Mouse (Mus musculus): ENCODE measurements around the gene Plekhh2.

GRCm38 (mm10) chr17:84533841-84534240, 22.1 kb downstream of the Plekhh2 start:
- TF ChIP-seq CTCF (IDR thresholded peaks at IDR 0.05; ENCODE audit: low read depth) (no peak), EP300 (IDR thresholded peaks at IDR 0.05; ENCODE audit: low read depth) (no peak)

Data from liver, embryonic 14.5 days (tissue).